Mouse (Mus musculus): ENCODE results near the gene Supt7l. TPM values are rescaled to one million over a fixed set of nuclear protein-coding genes. Genes with fewer than 3 reads are reported as not detected.

Gene Supt7l
- polyA plus RNA-seq (2014; fragmentation: Illumina TruSeq; extraction: RNeasy Lipid Tissue Mini Kit (QIAGEN cat#74804); ENCODE audit: insufficient read depth, low read depth, low replicate concordance): 7.1 TPM

DNA sequence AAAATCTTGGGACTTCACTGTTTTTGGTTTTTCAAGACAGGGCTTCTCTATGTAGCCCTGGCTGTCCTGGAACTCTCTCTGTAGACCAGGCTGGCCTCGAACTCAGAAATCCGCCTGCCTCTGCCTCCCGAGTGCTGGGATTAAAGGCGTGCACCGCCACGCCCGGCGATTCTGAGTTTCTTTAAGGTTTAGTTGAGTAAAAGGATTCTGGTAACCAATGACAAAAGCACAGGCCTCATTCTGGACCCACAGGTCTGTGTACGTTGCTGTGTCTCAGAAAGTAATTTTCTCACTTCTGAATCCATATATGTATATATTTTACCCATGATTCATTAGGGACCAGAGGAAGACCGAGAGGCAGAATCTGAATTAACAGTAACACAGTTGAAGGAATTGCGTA is at the start of gene Supt7l:
Gene Supt7l (minus strand): TSS at position 101 of the 400 bp plus-strand sequence.

DNA sequence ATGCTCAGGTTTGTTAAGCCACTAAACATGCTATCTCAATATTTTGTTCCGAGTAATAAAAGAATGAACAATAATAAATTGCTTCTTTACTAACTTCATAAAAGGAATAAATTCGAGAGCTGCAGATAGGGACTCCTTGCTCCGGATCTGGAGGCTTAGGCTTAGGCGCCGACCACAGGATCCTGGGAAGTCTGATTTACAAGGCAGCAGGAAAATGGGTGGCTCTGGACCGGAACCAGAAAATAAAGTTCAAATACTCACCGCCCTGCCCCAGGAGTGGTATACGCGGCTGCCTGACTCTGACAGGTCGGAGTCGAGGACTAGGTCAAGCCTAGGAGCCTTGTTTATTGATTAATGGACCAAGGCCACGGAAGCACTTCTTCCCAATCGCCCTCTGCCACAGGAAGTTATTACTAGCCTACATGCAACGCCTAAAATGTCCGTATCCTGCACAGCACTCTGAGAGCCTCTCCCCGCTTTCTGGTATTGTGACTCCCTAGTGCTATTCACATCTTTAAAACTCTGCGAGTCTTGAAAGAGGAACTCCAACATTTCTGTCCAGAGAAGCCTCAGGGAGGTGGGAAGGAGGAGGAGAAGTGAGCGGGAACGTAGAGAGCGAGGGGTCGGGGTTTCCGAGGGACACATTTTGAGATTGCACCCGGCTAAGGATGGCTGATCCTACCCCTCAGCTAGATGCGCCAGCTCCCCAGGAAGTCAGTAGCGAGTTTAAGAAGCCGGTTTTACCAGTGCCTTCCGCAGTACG is 1.1 kb downstream of the Supt7l start, which contains the start of gene Slc4a1ap:
Gene Slc4a1ap (plus strand): TSS at position 642 of the 763 bp plus-strand sequence.

DNA sequence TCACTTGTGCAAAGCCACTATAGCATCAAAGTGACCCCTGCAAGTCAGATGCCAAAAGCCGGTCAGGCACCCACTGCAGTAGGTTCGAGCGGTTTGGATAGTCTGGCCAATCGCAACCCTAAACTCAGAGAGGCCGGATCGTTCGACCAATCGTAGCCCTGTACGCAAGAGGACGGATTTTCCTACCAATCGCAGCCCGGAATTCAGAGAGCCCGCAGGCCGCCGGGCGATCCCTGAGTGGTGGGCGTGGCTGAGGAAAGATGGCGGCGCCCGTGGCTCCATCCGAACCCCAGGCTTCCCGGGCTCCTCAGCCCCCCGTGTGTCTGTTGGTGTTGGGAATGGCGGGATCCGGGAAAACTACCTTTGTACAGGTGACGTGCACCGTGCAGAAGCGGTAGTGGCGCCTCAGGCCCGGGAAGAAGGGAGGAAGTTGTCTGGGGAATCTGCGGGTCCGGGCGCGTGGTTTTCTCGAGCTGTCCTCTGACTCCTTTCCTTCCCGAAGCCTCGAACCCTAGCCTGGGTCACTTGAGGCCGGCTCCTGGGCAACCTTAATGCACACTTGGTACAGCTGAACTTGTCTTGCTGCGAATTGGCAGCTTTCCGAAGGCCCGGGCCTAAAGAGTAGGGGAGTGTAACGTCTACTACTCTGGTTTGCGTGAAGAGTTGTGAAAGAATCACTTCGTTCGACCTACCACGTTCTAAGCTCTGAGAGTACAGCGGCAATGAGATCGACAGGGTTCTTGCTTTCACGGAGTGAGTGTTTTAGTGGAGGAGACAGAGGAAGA is 32.9 kb downstream of the Supt7l start, which contains the start of gene Gpn1:
Gene Gpn1 (plus strand): TSS at position 229 of the 785 bp plus-strand sequence.

GRCm38 (mm10) chr5:31485440-31485839 is 42.2 kb downstream of the Supt7l start, which contains the start of gene 4930548H24Rik:
4930548H24Rik (plus strand) TSS chr5:31485740.

Other genes with a start within 250 kb of the Supt7l start
- 26.8 TPM for gene Ift172, start 236.7 kb downstream of the Supt7l start, polyA plus RNA-seq (2014; fragmentation: Illumina TruSeq; extraction: RNeasy Lipid Tissue Mini Kit (QIAGEN cat#74804); ENCODE audit: insufficient read depth, low read depth, low replicate concordance)
- 6.1 TPM for gene Fndc4, start 231.7 kb downstream of the Supt7l start, polyA plus RNA-seq (2014; fragmentation: Illumina TruSeq; extraction: RNeasy Lipid Tissue Mini Kit (QIAGEN cat#74804); ENCODE audit: insufficient read depth, low read depth, low replicate concordance)
- gene Gckr, start 230.4 kb downstream of the Supt7l start, polyA plus RNA-seq (2014; fragmentation: Illumina TruSeq; extraction: RNeasy Lipid Tissue Mini Kit (QIAGEN cat#74804); ENCODE audit: insufficient read depth, low read depth, low replicate concordance): not detected
- 9.9 TPM for gene Zfp512, start 75.4 kb downstream of the Supt7l start, polyA plus RNA-seq (2014; fragmentation: Illumina TruSeq; extraction: RNeasy Lipid Tissue Mini Kit (QIAGEN cat#74804); ENCODE audit: insufficient read depth, low read depth, low replicate concordance)
- not detected for gene 4930548H24Rik, start 42.1 kb downstream of the Supt7l start, polyA plus RNA-seq (2014; fragmentation: Illumina TruSeq; extraction: RNeasy Lipid Tissue Mini Kit (QIAGEN cat#74804); ENCODE audit: insufficient read depth, low read depth, low replicate concordance)
- 12.7 TPM for gene Gpn1, start 33.1 kb downstream of the Supt7l start, polyA plus RNA-seq (2014; fragmentation: Illumina TruSeq; extraction: RNeasy Lipid Tissue Mini Kit (QIAGEN cat#74804); ENCODE audit: insufficient read depth, low read depth, low replicate concordance)
- 17.6 TPM for gene Slc4a1ap, start 812 bp downstream of the Supt7l start, polyA plus RNA-seq (2014; fragmentation: Illumina TruSeq; extraction: RNeasy Lipid Tissue Mini Kit (QIAGEN cat#74804); ENCODE audit: insufficient read depth, low read depth, low replicate concordance)
- 219 TPM for gene Mrpl33, start 69.1 kb upstream of the Supt7l start, polyA plus RNA-seq (2014; fragmentation: Illumina TruSeq; extraction: RNeasy Lipid Tissue Mini Kit (QIAGEN cat#74804); ENCODE audit: insufficient read depth, low read depth, low replicate concordance)
- 6.2 TPM for gene Rbks, start 169.8 kb upstream of the Supt7l start, polyA plus RNA-seq (2014; fragmentation: Illumina TruSeq; extraction: RNeasy Lipid Tissue Mini Kit (QIAGEN cat#74804); ENCODE audit: insufficient read depth, low read depth, low replicate concordance)
- 24.9 TPM for gene Babam2, start 169.9 kb upstream of the Supt7l start, polyA plus RNA-seq (2014; fragmentation: Illumina TruSeq; extraction: RNeasy Lipid Tissue Mini Kit (QIAGEN cat#74804); ENCODE audit: insufficient read depth, low read depth, low replicate concordance)